Mouse (Mus musculus) lung, postnatal 0 days (tissue): Measurements from ENCODE around the gene R3hdm4. TPM values are rescaled to one million over a fixed set of nuclear protein-coding genes. Genes with fewer than 3 reads are reported as not detected.

Source experiments
- ATAC-seq: fragments of 200-750 bp; cut with Nextera tagmentation; 2 replicates; pipeline ENCODE4 v1.8.0; 2017; ENCODE audit warnings: moderate library complexity
- DNase-seq: peaks from one replicate; pipeline ENCODE4 v3.0.0-alpha.2; 2016; ENCODE audit warnings: low spot score
- H3K27ac ChIP-seq: fragments of 300-500 bp; sonication (generic); 2 replicates; pipeline ENCODE4 v1.5.1; 2014; ENCODE audit warnings: antibody characterized with exemption, mild to moderate bottlenecking, low read length, mixed read lengths
- H3K27me3 ChIP-seq: fragments of 300-500 bp; sonication (generic); replicated peaks from 2 replicates; pipeline ENCODE4 v1.6.1; 2014; ENCODE audit warnings: low read length, mixed read lengths; ENCODE audit not compliant: insufficient read depth
- H3K36me3 ChIP-seq: fragments of 300-500 bp; sonication (generic); 2 replicates; pipeline ENCODE4 v1.6.1; 2014; ENCODE audit warnings: low read length, mixed read lengths; ENCODE audit not compliant: insufficient read depth
- H3K4me1 ChIP-seq: fragments of 300-500 bp; sonication (generic); 2 replicates; pipeline ENCODE4 v1.6.1; 2014; ENCODE audit warnings: antibody characterized with exemption, low read depth, low read length, mixed read lengths; ENCODE audit not compliant: insufficient read depth
- H3K4me2 ChIP-seq: fragments of 300-500 bp; sonication (generic); replicated peaks from 2 replicates; pipeline ENCODE4 v1.6.1; 2014; ENCODE audit warnings: low read depth, mild to moderate bottlenecking, low read length, moderate library complexity, mixed read lengths
- H3K4me3 ChIP-seq: fragments of 300-500 bp; sonication (generic); 2 replicates; pipeline ENCODE4 v1.5.1; 2014; ENCODE audit warnings: low read depth, low read length
- H3K9ac ChIP-seq: fragments of 300-500 bp; sonication (generic); replicated peaks from 2 replicates; pipeline ENCODE4 v1.6.1; 2014; ENCODE audit warnings: low read depth, mild to moderate bottlenecking
- H3K9me3 ChIP-seq: fragments of 300-500 bp; sonication (generic); 2 replicates; pipeline ENCODE4 v1.6.1; 2016; ENCODE audit warnings: low read length, mixed read lengths
- CTCF ChIP-seq: IDR thresholded peaks from 2 replicates; pipeline ENCODE4 v1.5.1; 2016; ENCODE audit warnings: antibody characterized with exemption, mild to moderate bottlenecking
- EP300 ChIP-seq: IDR thresholded peaks from 2 replicates; pipeline ENCODE4 v1.6.1; 2016; ENCODE audit warnings: antibody characterized with exemption, mild to moderate bottlenecking, control low read depth
- WGBS: fragments of 180-500 bp; shearing (Covaris S2); extraction: QIAGEN DNeasy Blood & Tissue Kit; methylation state at CpG from one replicate; pipeline ENCODE4 v1.1.7; 2014; 5-methylcytosine and 5-hydroxymethylcytosine counted together
- polyA plus RNA-seq: library from polyadenylated mRNA; unstranded; fragments of >200 nt; fragmentation: Nextera tagmentation; extraction: Ambion mirVana; gene quantifications from 2 replicates; pipeline ENCODE4 v1.2.1, GENCODE M21; 2015

The R3hdm4 gene
- polyA plus RNA-seq, 1 experiment from 2014 or later = 129 TPM

DNA sequence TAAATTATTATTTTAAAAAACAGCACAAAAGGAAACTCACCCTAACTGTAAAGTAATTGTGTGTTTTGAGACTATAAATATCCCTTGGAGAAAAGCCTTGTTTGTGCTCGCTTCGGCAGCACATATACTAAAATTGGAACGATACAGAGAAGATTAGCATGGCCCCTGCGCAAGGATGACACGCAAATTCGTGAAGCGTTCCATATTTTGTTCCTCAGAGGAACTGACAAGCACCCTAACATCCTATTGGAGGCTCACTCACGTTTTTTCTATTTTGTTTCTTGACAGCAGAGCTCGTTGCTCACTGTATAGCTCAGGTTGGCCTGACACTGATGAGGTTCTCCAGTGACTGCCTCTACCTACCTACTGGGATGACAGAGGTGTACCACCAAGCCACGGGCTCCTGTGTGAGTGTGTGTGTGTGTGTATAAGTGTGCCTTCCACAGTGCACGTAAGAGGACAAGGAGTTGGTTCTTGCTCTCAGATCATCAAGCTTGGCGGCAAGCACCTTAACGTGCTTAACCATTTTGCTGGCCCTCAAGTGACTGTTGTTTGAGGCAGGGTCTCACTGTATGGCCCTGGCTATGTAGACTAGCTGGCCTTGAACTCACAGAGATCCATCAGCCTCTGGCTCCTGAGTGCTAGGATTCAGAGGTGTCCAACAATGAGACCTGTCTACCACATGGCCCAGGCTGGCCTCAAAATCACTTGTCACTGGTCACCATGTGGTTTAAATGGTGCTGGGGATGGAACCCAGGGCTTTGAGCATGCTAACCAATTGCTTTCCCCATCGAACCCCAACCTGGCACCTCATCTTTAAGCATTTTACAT lies 11.7 kb downstream of the R3hdm4 start:
- Histone ChIP-seq H3K36me3 (peaks cover 22% of the 10 kb centered on the region), H3K4me1 (0 out of 2 replicates have a peak, but pooled peaks cover 3% of the 10 kb centered on the region), H3K9me3 (no peaks in the 10 kb centered on the region), H3K27me3 (no peaks in the 10 kb centered on the region), H3K4me2 (peak overlapping the region; percentile 1), H3K9ac (peak overlapping the region; percentile 97), H3K27ac (peak overlapping the region; percentile 4), H3K4me3 (peak overlapping the region; percentile 74; the same call in 1 of the 2 replicates)
- ATAC-seq = peak; percentile 43
- TF ChIP-seq EP300 (no peak), CTCF (no peak)
- peak; percentile 49 for DNase-seq
- 21% methylated on average over 14 of the region's 14 CpGs for WGBS

GRCm38 (mm10) chr10:79908167-79909091 lies 12.6 kb downstream of the R3hdm4 start, which contains the start of gene Med16:
Gene Med16, minus strand, starts transcription at chr10:79908923.
- Histone ChIP-seq H3K27me3 (no peaks in the 10 kb centered on the region), H3K9ac (peak within 1 kb of the TSS; percentile 97), H3K4me3 (peak within 1 kb of the TSS; percentile 74), H3K9me3 (no peaks in the 10 kb centered on the region), H3K4me1 (0 out of 2 replicates have a peak, but pooled peaks cover 3% of the 10 kb centered on the region), H3K36me3 (peaks cover 22% of the 10 kb centered on the region), H3K27ac (peak within 1 kb of the TSS; percentile 97), H3K4me2 (peak within 1 kb of the TSS; percentile 46)
- DNase-seq = peak; percentile 100
- TF ChIP-seq EP300 (peak; percentile 65), CTCF (no peak)
- peak; percentile 98 for ATAC-seq
- 2% methylated on average over 51 of the region's 52 CpGs for WGBS

- no peak for ATAC-seq
- no peak for DNase-seq
- Histone ChIP-seq H3K36me3 (peaks cover 22% of the 10 kb centered on the region), H3K4me1 (0 out of 2 replicates have a peak, but pooled peaks cover 3% of the 10 kb centered on the region), H3K27ac (no peak overlapping the region), H3K27me3 (no peaks in the 10 kb centered on the region), H3K4me2 (no peak overlapping the region), H3K9me3 (no peaks in the 10 kb centered on the region), H3K4me3 (no peak overlapping the region), H3K9ac (no peak overlapping the region)
- TF ChIP-seq EP300 = no peak
- no peak for TF ChIP-seq CTCF
- 91% methylated on average over 10 of the region's 10 CpGs for WGBS
These were observed 13.6 kb downstream of the R3hdm4 start for GRCm38 (mm10) chr10:79907415-79907814.

- H3K9me3 ChIP-seq = no peaks in the 10 kb centered on the region
- 0 out of 2 replicates have a peak, but pooled peaks cover 3% of the 10 kb centered on the region for H3K4me1 ChIP-seq
- DNase-seq = no peak
- peaks cover 21% of the 10 kb centered on the region for H3K36me3 ChIP-seq
- H3K27ac ChIP-seq = no peak overlapping the region
- ATAC-seq = no peak
- TF ChIP-seq EP300 = no peak
- TF ChIP-seq CTCF = no peak
- H3K4me2 ChIP-seq = no peak overlapping the region
- WGBS = 93% methylated on average over 9 of the region's 9 CpGs
- no peak overlapping the region for H3K9ac ChIP-seq
- H3K4me3 ChIP-seq = no peak overlapping the region
- H3K27me3 ChIP-seq = no peaks in the 10 kb centered on the region
These were observed 14.3 kb downstream of the R3hdm4 start for GRCm38 (mm10) chr10:79906712-79907111.

- peak; percentile 48 for TF ChIP-seq CTCF
- TF ChIP-seq EP300 = no peak
- Histone ChIP-seq H3K4me2 (no peak overlapping the region), H3K9me3 (no peaks in the 10 kb centered on the region), H3K36me3 (peaks cover 31% of the 10 kb centered on the region), H3K27me3 (no peaks in the 10 kb centered on the region), H3K27ac (no peak overlapping the region), H3K4me1 (no peaks in the 10 kb centered on the region), H3K4me3 (no peak overlapping the region), H3K9ac (no peak overlapping the region)
- DNase-seq (no peak), ATAC-seq (no peak)
- 73% methylated on average over 2 of the region's 2 CpGs for WGBS
These were observed 20.0 kb downstream of the R3hdm4 start for GRCm38 (mm10) chr10:79900951-79901410.
